Mouse (Mus musculus) intestine, embryonic 15.5 days (tissue): Measurements from ENCODE around the gene Enpp6. TPM values are rescaled to one million over a fixed set of nuclear protein-coding genes. Genes with fewer than 3 reads are reported as not detected.

ENCODE experiments used
- ATAC-seq: fragments of 200-750 bp; cut with Nextera tagmentation; 2 replicates; pipeline ENCODE4 v1.8.0; 2017; ENCODE audit warnings: moderate TSS enrichment, moderate library complexity
- H3K27ac ChIP-seq: fragments of 300-500 bp; sonication (generic); 2 replicates; pipeline ENCODE4 v1.5.1; 2015; ENCODE audit warnings: mild to moderate bottlenecking, inconsistent platforms
- H3K27me3 ChIP-seq: fragments of 300-500 bp; sonication (generic); replicated peaks from 2 replicates; pipeline ENCODE4 v1.6.1; 2015; ENCODE audit warnings: inconsistent platforms
- H3K36me3 ChIP-seq: fragments of 300-500 bp; sonication (generic); 2 replicates; pipeline ENCODE4 v1.6.1; 2015; ENCODE audit warnings: inconsistent platforms
- H3K4me1 ChIP-seq: fragments of 300-500 bp; sonication (generic); replicated peaks from 2 replicates; pipeline ENCODE4 v1.6.1; 2015; ENCODE audit warnings: inconsistent platforms
- H3K4me2 ChIP-seq: fragments of 300-500 bp; sonication (generic); replicated peaks from 2 replicates; pipeline ENCODE4 v1.6.1; 2015; ENCODE audit warnings: mild to moderate bottlenecking, inconsistent platforms
- H3K4me3 ChIP-seq: fragments of 300-500 bp; sonication (generic); replicated peaks from 2 replicates; pipeline ENCODE4 v1.5.1; 2015; ENCODE audit warnings: inconsistent platforms
- H3K9ac ChIP-seq: fragments of 300-500 bp; sonication (generic); 2 replicates; pipeline ENCODE4 v1.6.1; 2015; ENCODE audit warnings: inconsistent platforms
- H3K9me3 ChIP-seq: fragments of 300-500 bp; sonication (generic); 2 replicates; pipeline ENCODE4 v1.6.1; 2016; ENCODE audit warnings: inconsistent platforms
- WGBS: fragments of 180-500 bp; shearing (Covaris S2); methylation state at CpG from one replicate; pipeline ENCODE4 v1.1.7; 2015; 5-methylcytosine and 5-hydroxymethylcytosine counted together
- polyA plus RNA-seq: library from polyadenylated mRNA; unstranded; fragments of >200 nt; fragmentation: Nextera tagmentation; extraction: Ambion mirVana; gene quantifications from 2 replicates; pipeline ENCODE4 v1.2.1, GENCODE M21; 2015

Gene Enpp6
- polyA plus RNA-seq, 1 experiment from 2014 or later = 0.16 TPM

- H3K4me2 ChIP-seq = no peak overlapping the region
- no peak overlapping the region for H3K9ac ChIP-seq
- no peaks in the 10 kb centered on the region for H3K36me3 ChIP-seq
- ATAC-seq = no peak
- no peaks in the 10 kb centered on the region for H3K9me3 ChIP-seq
- no peaks in the 10 kb centered on the region for H3K27me3 ChIP-seq
- H3K4me1 ChIP-seq = no peaks in the 10 kb centered on the region
- 61% methylated on average over 14 of the region's 14 CpGs for WGBS
- H3K4me3 ChIP-seq = no peak overlapping the region
- H3K27ac ChIP-seq = no peak overlapping the region
Observed at GRCm38 (mm10) chr8:46965812-46966211, 20.9 kb upstream of the Enpp6 start.

- Histone ChIP-seq H3K4me1 (no peaks in the 10 kb centered on the region), H3K9ac (no peak overlapping the region), H3K4me3 (no peak overlapping the region), H3K27me3 (no peaks in the 10 kb centered on the region), H3K4me2 (no peak overlapping the region), H3K9me3 (no peaks in the 10 kb centered on the region), H3K27ac (no peak overlapping the region), H3K36me3 (no peaks in the 10 kb centered on the region)
- ATAC-seq = no peak
- 92% methylated on average over 3 of the region's 3 CpGs for WGBS
Observed at GRCm38 (mm10) chr8:46968721-46969120, 18.0 kb upstream of the Enpp6 start.

GRCm38 (mm10) chr8:46969386-46969785, 17.3 kb upstream of the Enpp6 start:
- Histone ChIP-seq H3K9me3 (no peaks in the 10 kb centered on the region), H3K9ac (no peak overlapping the region), H3K27ac (no peak overlapping the region), H3K27me3 (no peaks in the 10 kb centered on the region), H3K4me2 (no peak overlapping the region), H3K36me3 (no peaks in the 10 kb centered on the region), H3K4me3 (no peak overlapping the region), H3K4me1 (no peaks in the 10 kb centered on the region)
- no peak for ATAC-seq
- 73% methylated on average over 2 of the region's 2 CpGs for WGBS

- no peak overlapping the region for H3K27ac ChIP-seq
- H3K9ac ChIP-seq = no peak overlapping the region
- WGBS = 82% methylated on average over 4 of the region's 4 CpGs
- H3K4me1 ChIP-seq = no peaks in the 10 kb centered on the region
- no peaks in the 10 kb centered on the region for H3K27me3 ChIP-seq
- no peaks in the 10 kb centered on the region for H3K36me3 ChIP-seq
- ATAC-seq = no peak
- H3K4me3 ChIP-seq = no peak overlapping the region
- no peaks in the 10 kb centered on the region for H3K9me3 ChIP-seq
- no peak overlapping the region for H3K4me2 ChIP-seq
Observed at GRCm38 (mm10) chr8:46977376-46977775, 9.3 kb upstream of the Enpp6 start.

- H3K9me3 ChIP-seq = no peaks in the 10 kb centered on the region
- no peak overlapping the region for H3K4me3 ChIP-seq
- H3K4me1 ChIP-seq = no peaks in the 10 kb centered on the region
- no peaks in the 10 kb centered on the region for H3K36me3 ChIP-seq
- H3K9ac ChIP-seq = no peak overlapping the region
- H3K4me2 ChIP-seq = no peak overlapping the region
- no peak for ATAC-seq
- H3K27me3 ChIP-seq = no peaks in the 10 kb centered on the region
- H3K27ac ChIP-seq = no peak overlapping the region
- WGBS = 65% methylated on average over 6 of the region's 6 CpGs
Observed at GRCm38 (mm10) chr8:46982166-46982565, 4.5 kb upstream of the Enpp6 start.

- no peaks in the 10 kb centered on the region for H3K9me3 ChIP-seq
- H3K4me1 ChIP-seq = no peaks in the 10 kb centered on the region
- ATAC-seq = no peak
- H3K4me3 ChIP-seq = no peak overlapping the region
- no peak overlapping the region for H3K4me2 ChIP-seq
- no peaks in the 10 kb centered on the region for H3K36me3 ChIP-seq
- H3K9ac ChIP-seq = no peak overlapping the region
- H3K27me3 ChIP-seq = no peaks in the 10 kb centered on the region
- H3K27ac ChIP-seq = no peak overlapping the region
- 56% methylated on average over 4 of the region's 4 CpGs for WGBS
Observed at GRCm38 (mm10) chr8:46982770-46983169, 3.9 kb upstream of the Enpp6 start.

GRCm38 (mm10) chr8:46984647-46985046, 2.0 kb upstream of the Enpp6 start:
- H3K36me3 ChIP-seq = no peaks in the 10 kb centered on the region
- no peak overlapping the region for H3K4me3 ChIP-seq
- no peak for ATAC-seq
- H3K4me1 ChIP-seq = no peaks in the 10 kb centered on the region
- no peak overlapping the region for H3K9ac ChIP-seq
- no peaks in the 10 kb centered on the region for H3K27me3 ChIP-seq
- WGBS = 78% methylated on average over 11 of the region's 11 CpGs
- no peak overlapping the region for H3K4me2 ChIP-seq
- H3K27ac ChIP-seq = no peak overlapping the region
- no peaks in the 10 kb centered on the region for H3K9me3 ChIP-seq

- Histone ChIP-seq H3K36me3 (no peaks in the 10 kb centered on the region), H3K27me3 (no peaks in the 10 kb centered on the region), H3K9me3 (no peaks in the 10 kb centered on the region), H3K4me1 (no peaks in the 10 kb centered on the region), H3K27ac (no peak overlapping the region), H3K4me2 (no peak overlapping the region), H3K4me3 (no peak overlapping the region), H3K9ac (no peak overlapping the region)
- WGBS = 74% methylated on average over 6 of the region's 6 CpGs
- ATAC-seq = no peak
Observed at GRCm38 (mm10) chr8:46988366-46988765, 1.7 kb downstream of the Enpp6 start.

GRCm38 (mm10) chr8:46991081-46991480, 4.4 kb downstream of the Enpp6 start:
- no peaks in the 10 kb centered on the region for H3K36me3 ChIP-seq
- no peak overlapping the region for H3K9ac ChIP-seq
- no peak overlapping the region for H3K4me2 ChIP-seq
- no peaks in the 10 kb centered on the region for H3K27me3 ChIP-seq
- no peaks in the 10 kb centered on the region for H3K9me3 ChIP-seq
- H3K27ac ChIP-seq = no peak overlapping the region
- 66% methylated on average over 5 of the region's 5 CpGs for WGBS
- ATAC-seq = no peak
- no peaks in the 10 kb centered on the region for H3K4me1 ChIP-seq
- H3K4me3 ChIP-seq = no peak overlapping the region

- Histone ChIP-seq H3K36me3 (no peaks in the 10 kb centered on the region), H3K27me3 (no peaks in the 10 kb centered on the region), H3K27ac (no peak overlapping the region), H3K4me1 (no peaks in the 10 kb centered on the region), H3K4me3 (no peak overlapping the region), H3K9me3 (no peaks in the 10 kb centered on the region), H3K9ac (no peak overlapping the region), H3K4me2 (no peak overlapping the region)
- ATAC-seq = no peak
- 93% methylated on average over 9 of the region's 9 CpGs for WGBS
Observed at GRCm38 (mm10) chr8:46992579-46992978, 5.9 kb downstream of the Enpp6 start.

GRCm38 (mm10) chr8:46995931-46996664, 9.4 kb downstream of the Enpp6 start:
- Histone ChIP-seq H3K27me3 (no peaks in the 10 kb centered on the region), H3K27ac (no peak overlapping the region), H3K4me1 (no peaks in the 10 kb centered on the region), H3K36me3 (no peaks in the 10 kb centered on the region), H3K4me3 (no peak overlapping the region), H3K9ac (no peak overlapping the region), H3K4me2 (no peak overlapping the region), H3K9me3 (no peaks in the 10 kb centered on the region)
- ATAC-seq = no peak
- WGBS = 47% methylated on average over 9 of the region's 9 CpGs

GRCm38 (mm10) chr8:47005676-47006075, 19.0 kb downstream of the Enpp6 start:
- Histone ChIP-seq H3K27ac (no peak overlapping the region), H3K4me1 (no peaks in the 10 kb centered on the region), H3K27me3 (no peaks in the 10 kb centered on the region), H3K4me3 (no peak overlapping the region), H3K36me3 (no peaks in the 10 kb centered on the region), H3K9ac (no peak overlapping the region), H3K9me3 (no peaks in the 10 kb centered on the region), H3K4me2 (no peak overlapping the region)
- 80% methylated on average over 5 of the region's 5 CpGs for WGBS
- ATAC-seq = no peak

- Histone ChIP-seq H3K36me3 (no peaks in the 10 kb centered on the region), H3K4me3 (no peak overlapping the region), H3K27me3 (no peaks in the 10 kb centered on the region), H3K4me2 (no peak overlapping the region), H3K27ac (no peak overlapping the region), H3K4me1 (no peaks in the 10 kb centered on the region), H3K9me3 (no peaks in the 10 kb centered on the region), H3K9ac (no peak overlapping the region)
- WGBS = 68% methylated on average over 9 of the region's 9 CpGs
- no peak for ATAC-seq
Observed at GRCm38 (mm10) chr8:47006785-47007184, 20.1 kb downstream of the Enpp6 start.
